Mouse (Mus musculus) heart, embryonic 13.5 days (tissue): Measurements from ENCODE around the gene Olfr1454. TPM values are rescaled to one million over a fixed set of nuclear protein-coding genes. Genes with fewer than 3 reads are reported as not detected.

ENCODE experiments used
- ATAC-seq: fragments of 200-750 bp; cut with Nextera tagmentation; 2 replicates; pipeline ENCODE4 v1.8.0; 2017; ENCODE audit warnings: moderate TSS enrichment; ENCODE audit not compliant: insufficient number of reproducible peaks, low FRiP score, low TSS enrichment; ENCODE audit errors: extremely low read depth
- H3K27ac ChIP-seq: fragments of 300-500 bp; sonication (generic); replicated peaks from 2 replicates; pipeline ENCODE4 v1.5.1; 2015; ENCODE audit warnings: moderate library complexity, mild to moderate bottlenecking, inconsistent platforms
- H3K27me3 ChIP-seq: fragments of 300-500 bp; sonication (generic); replicated peaks from 2 replicates; pipeline ENCODE4 v1.6.1; 2015; ENCODE audit warnings: mild to moderate bottlenecking, inconsistent platforms
- H3K36me3 ChIP-seq: fragments of 300-500 bp; sonication (generic); 2 replicates; pipeline ENCODE4 v1.6.1; 2015; ENCODE audit warnings: mild to moderate bottlenecking, inconsistent platforms
- H3K4me1 ChIP-seq: fragments of 300-500 bp; sonication (generic); 2 replicates; pipeline ENCODE4 v1.6.1; 2015; ENCODE audit warnings: inconsistent platforms
- H3K4me2 ChIP-seq: fragments of 300-500 bp; sonication (generic); 2 replicates; pipeline ENCODE4 v1.6.1; 2015; ENCODE audit warnings: inconsistent platforms, mild to moderate bottlenecking, moderate library complexity
- H3K4me3 ChIP-seq: fragments of 300-500 bp; sonication (generic); 2 replicates; pipeline ENCODE4 v1.5.1; 2015; ENCODE audit warnings: moderate library complexity, mild to moderate bottlenecking, inconsistent platforms
- H3K9ac ChIP-seq: fragments of 300-500 bp; sonication (generic); 2 replicates; pipeline ENCODE4 v1.6.1; 2015; ENCODE audit warnings: inconsistent platforms, mild to moderate bottlenecking, moderate library complexity
- H3K9me3 ChIP-seq: fragments of 300-500 bp; sonication (generic); 2 replicates; pipeline ENCODE4 v1.6.1; 2016; ENCODE audit warnings: inconsistent platforms
- WGBS: fragments of 180-500 bp; shearing (Covaris S2); methylation state at CpG from one replicate; pipeline ENCODE4 v1.1.7; 2015; ENCODE audit warnings: mixed read lengths; 5-methylcytosine and 5-hydroxymethylcytosine counted together
- polyA plus RNA-seq: library from polyadenylated mRNA; unstranded; fragments of >200 nt; fragmentation: Nextera tagmentation; extraction: Ambion mirVana; gene quantifications from 2 replicates; pipeline ENCODE4 v1.2.1, GENCODE M21; 2015

Olfr1454 gene
- not detected in 2 replicates for polyA plus RNA-seq

DNA sequence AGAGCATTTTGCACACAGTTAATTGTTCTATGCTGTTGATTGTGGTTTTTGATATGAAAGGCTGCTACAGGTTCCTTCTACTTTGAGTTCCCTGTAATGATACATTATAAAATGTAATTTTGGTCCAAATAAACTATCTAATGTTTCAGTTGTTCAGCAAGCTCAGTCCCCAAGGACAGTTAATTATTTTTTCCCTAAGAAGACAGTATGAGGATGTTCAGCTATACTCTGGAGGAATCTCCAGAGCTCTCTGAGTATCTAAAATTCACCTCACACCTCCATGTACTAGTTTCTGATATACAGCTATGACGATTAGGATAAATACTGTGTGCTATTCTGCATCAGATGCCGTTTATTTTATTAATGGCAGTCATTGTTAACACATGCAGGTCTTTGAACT, at the start of gene Olfr1454:
TSS of gene Olfr1454 (plus strand) at position 301 of the 400 bp plus-strand sequence.
- Histone ChIP-seq H3K9me3 (peaks cover 23% of the 10 kb centered on the region), H3K4me1 (no peaks in the 10 kb centered on the region), H3K9ac (no peak within 1 kb of the TSS), H3K27me3 (no peaks in the 10 kb centered on the region), H3K27ac (no peak within 1 kb of the TSS), H3K36me3 (no peaks in the 10 kb centered on the region), H3K4me2 (no peak within 1 kb of the TSS), H3K4me3 (no peak within 1 kb of the TSS)
- 43% methylated on average over 2 of the region's 2 CpGs for WGBS
- ATAC-seq = no peak

DNA sequence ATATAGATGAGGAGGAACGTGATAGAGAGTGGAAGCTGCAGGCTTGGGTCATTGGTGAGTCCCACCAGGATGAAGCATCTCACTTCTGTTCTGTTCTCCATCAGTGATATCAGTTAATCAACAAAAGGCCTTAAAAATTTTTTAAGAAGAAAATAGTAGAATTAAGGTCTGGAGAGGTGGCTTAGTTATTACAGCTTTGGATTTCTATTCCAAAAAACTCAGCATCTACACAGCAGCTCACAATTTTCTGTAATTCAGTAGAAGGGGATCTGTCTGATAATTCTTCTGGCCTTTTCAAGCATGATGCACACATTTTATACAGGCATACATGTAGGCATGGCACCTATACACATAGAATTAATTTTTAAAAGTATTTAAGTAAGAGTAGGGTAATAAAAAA, 32.2 kb upstream of the Olfr1454 start, which contains the start of gene Olfr1453:
TSS of gene Olfr1453 (minus strand) at position 101 of the 400 bp plus-strand sequence.
- Histone ChIP-seq H3K27ac (no peak within 1 kb of the TSS), H3K36me3 (no peaks in the 10 kb centered on the region), H3K4me2 (no peak within 1 kb of the TSS), H3K9me3 (peaks cover 15% of the 10 kb centered on the region), H3K4me1 (no peaks in the 10 kb centered on the region), H3K9ac (no peak within 1 kb of the TSS), H3K4me3 (no peak within 1 kb of the TSS), H3K27me3 (no peaks in the 10 kb centered on the region)
- ATAC-seq = no peak
- WGBS = 51% methylated on average over 1 of the region's 1 CpGs

DNA sequence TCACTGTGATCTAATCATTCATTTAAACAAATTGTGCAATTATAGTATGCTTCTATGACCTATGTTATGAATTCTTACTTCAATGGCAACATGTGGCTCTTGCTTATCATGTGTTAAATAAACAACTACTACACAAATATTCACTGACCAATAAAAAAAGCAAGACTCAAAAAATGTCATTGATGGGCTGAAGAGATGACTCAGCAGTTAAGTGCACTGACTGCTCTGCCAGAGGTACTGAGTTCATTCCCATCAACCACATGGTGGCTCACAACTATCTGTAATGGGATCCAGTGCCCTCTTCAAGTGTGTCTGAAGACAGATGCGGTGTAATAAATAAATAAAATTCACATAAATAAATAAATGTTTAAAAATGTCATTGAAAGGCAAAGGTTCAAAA, 33.5 kb downstream of the Olfr1454 start:
- no peak overlapping the region for H3K4me2 ChIP-seq
- no peak overlapping the region for H3K4me3 ChIP-seq
- WGBS = 70% methylated on average over 1 of the region's 1 CpGs
- H3K27ac ChIP-seq = no peak overlapping the region
- H3K9ac ChIP-seq = no peak overlapping the region
- no peaks in the 10 kb centered on the region for H3K4me1 ChIP-seq
- H3K9me3 ChIP-seq = peaks cover 24% of the 10 kb centered on the region; the same call in 1 of the 2 replicates
- no peaks in the 10 kb centered on the region for H3K36me3 ChIP-seq
- no peak for ATAC-seq
- H3K27me3 ChIP-seq = no peaks in the 10 kb centered on the region

DNA sequence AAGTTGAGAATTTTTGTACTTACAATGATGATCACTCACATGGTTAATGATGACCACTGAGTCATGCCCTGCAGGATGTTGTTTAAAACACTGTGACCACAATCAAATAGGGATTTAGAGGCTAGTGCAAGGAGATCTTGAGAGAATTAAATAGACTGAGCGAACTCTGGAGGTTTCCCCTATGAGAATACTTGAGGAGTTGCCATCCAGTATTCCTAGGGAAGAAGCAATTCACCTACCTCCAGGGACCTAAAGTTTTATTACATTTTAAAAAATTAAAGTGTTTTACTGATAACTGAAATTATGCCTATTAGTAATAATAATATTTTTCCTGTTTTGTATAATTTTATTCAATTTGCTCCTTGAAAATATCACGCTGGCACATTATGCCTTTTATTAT, 37.4 kb downstream of the Olfr1454 start, which contains the start of gene Olfr1457:
TSS of gene Olfr1457 (minus strand) at position 101 of the 400 bp plus-strand sequence.
- Histone ChIP-seq H3K4me1 (no peaks in the 10 kb centered on the region), H3K9me3 (0 out of 2 replicates have a peak, but pooled peaks cover 10% of the 10 kb centered on the region)
- 53% methylated on average over 2 of the region's 2 CpGs for WGBS

DNA sequence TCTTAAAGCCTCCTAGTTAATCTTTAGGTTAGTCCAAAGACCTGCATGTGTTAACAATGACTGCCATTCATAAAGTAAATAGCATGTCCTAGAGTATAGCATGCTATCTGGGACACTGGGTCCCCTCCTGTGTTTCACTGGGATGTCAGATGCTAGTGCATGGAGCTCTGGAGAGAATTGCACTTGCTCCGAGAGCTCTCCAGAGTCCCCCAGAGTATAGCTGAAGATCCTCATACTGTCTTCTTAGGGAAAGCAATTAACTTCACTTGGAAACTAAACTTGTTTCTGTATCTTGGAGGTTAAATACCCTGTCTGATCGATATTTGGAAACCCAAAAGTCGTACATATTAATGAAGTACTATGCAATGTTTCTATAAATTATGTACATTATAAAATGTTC, 46.3 kb downstream of the Olfr1454 start, which contains the start of gene Olfr1458:
TSS of gene Olfr1458 (minus strand) at position 101 of the 400 bp plus-strand sequence.
- H3K4me1 ChIP-seq = no peaks in the 10 kb centered on the region
- 62% methylated on average over 3 of the region's 3 CpGs for WGBS
- H3K27me3 ChIP-seq = no peaks in the 10 kb centered on the region
- no peak within 1 kb of the TSS for H3K4me2 ChIP-seq
- H3K9me3 ChIP-seq = peaks cover 36% of the 10 kb centered on the region
- no peak within 1 kb of the TSS for H3K9ac ChIP-seq
- no peak within 1 kb of the TSS for H3K27ac ChIP-seq
- H3K36me3 ChIP-seq = no peaks in the 10 kb centered on the region
- H3K4me3 ChIP-seq = no peak within 1 kb of the TSS
- no peak for ATAC-seq

More for the DNA sequence above, 37.4 kb downstream of the Olfr1454 start, which contains the start of gene Olfr1457:
- H3K4me3 ChIP-seq = no peak within 1 kb of the TSS
- no peak within 1 kb of the TSS for H3K27ac ChIP-seq
- H3K27me3 ChIP-seq = no peaks in the 10 kb centered on the region
- no peaks in the 10 kb centered on the region for H3K36me3 ChIP-seq
- ATAC-seq = no peak
- no peak within 1 kb of the TSS for H3K9ac ChIP-seq
- H3K4me2 ChIP-seq = no peak within 1 kb of the TSS

Other genes with a start within 250 kb of the Olfr1454 start
- gene Gm5244, start 213.9 kb upstream of the Olfr1454 start, polyA plus RNA-seq = not detected in 2 replicates
- not detected in 2 replicates for gene Olfr1444, start 203.3 kb upstream of the Olfr1454 start, polyA plus RNA-seq
- gene Olfr1445, start 176.8 kb upstream of the Olfr1454 start, polyA plus RNA-seq = not detected in 2 replicates
- not detected in 2 replicates for gene Olfr1446, start 167.1 kb upstream of the Olfr1454 start, polyA plus RNA-seq
- gene Olfr1447, start 156.9 kb upstream of the Olfr1454 start, polyA plus RNA-seq = not detected in 2 replicates
- not detected in 2 replicates for gene Olfr1448, start 136.2 kb upstream of the Olfr1454 start, polyA plus RNA-seq
- gene Olfr1449, start 129.8 kb upstream of the Olfr1454 start, polyA plus RNA-seq = not detected in 2 replicates
- not detected in 2 replicates for gene Olfr1450, start 110.4 kb upstream of the Olfr1454 start, polyA plus RNA-seq
- gene Olfr1451, start 65.6 kb upstream of the Olfr1454 start, polyA plus RNA-seq = not detected in 2 replicates
- gene Olfr1453, start 32.3 kb upstream of the Olfr1454 start, polyA plus RNA-seq = not detected in 2 replicates
- gene Olfr1457, start 37.3 kb downstream of the Olfr1454 start, polyA plus RNA-seq = not detected in 2 replicates
- gene Olfr1458, start 46.2 kb downstream of the Olfr1454 start, polyA plus RNA-seq = not detected in 2 replicates
- not detected in 2 replicates for gene Olfr1459, start 88.9 kb downstream of the Olfr1454 start, polyA plus RNA-seq
- not detected in 2 replicates for gene Olfr1461, start 102.4 kb downstream of the Olfr1454 start, polyA plus RNA-seq
- gene Olfr1462, start 125.1 kb downstream of the Olfr1454 start, polyA plus RNA-seq = not detected in 2 replicates
- not detected in 2 replicates for gene Olfr1463, start 170.7 kb downstream of the Olfr1454 start, polyA plus RNA-seq